ENCODE assay signal across 18 mouse cellular contexts in genomic region chrX:57337582-57337981, GRCm38 (mm10). TPM values are rescaled to one million over a fixed set of nuclear protein-coding genes. Genes with fewer than 3 reads are reported as not detected.
DNase-seq lines count a peak whose midpoint lies in the region; ATAC-seq and TF ChIP-seq lines count a peak whose summit lies in the region.
"Had no signal": no experiment of that assay in that cellular context is flagged by ENCODE, and none has a peak within 500 bp of the region (broad histone marks: within the 10 kb centered on the region; RNA-seq: fewer than 3 reads in every experiment).

No protein-coding gene starts in this region.

- H3K9ac ChIP-seq in midbrain, embryonic 11.5 days (ENCODE audit: low read length): no peak overlapping the region
- H3K9ac ChIP-seq: embryonic facial prominence, embryonic 12.5 days; liver, embryonic 14.5 days had no signal

- TF ChIP-seq CTCF in gastrocnemius, adult 2 months (IDR thresholded peaks at IDR 0.05): no peak
- TF ChIP-seq CTCF in small intestine, adult 2 months (IDR thresholded peaks at IDR 0.05; ENCODE audit: extremely low read depth, insufficient read length, insufficient replicate concordance, low read depth, low read length): no peak

- peaks cover 4% of the 10 kb centered on the region for H3K27me3 ChIP-seq in megakaryocyte, embryonic 14.5 days (replicated peaks)
- H3K27me3 ChIP-seq in small intestine, adult 2 months (ENCODE audit: control insufficient read depth, insufficient read depth, low read length): no peaks in the 10 kb centered on the region
- H3K27me3 ChIP-seq in midbrain, embryonic 11.5 days (ENCODE audit: control insufficient read depth, insufficient read depth, low read length): no peaks in the 10 kb centered on the region
- H3K27me3 ChIP-seq: embryonic facial prominence, embryonic 12.5 days had no signal

- H3K4me2 ChIP-seq in midbrain, embryonic 11.5 days: no peak overlapping the region
- H3K4me2 ChIP-seq: embryonic facial prominence, embryonic 12.5 days had no signal

- peak overlapping the region; percentile 68 for H3K4me3 ChIP-seq in gastrocnemius, adult 2 months
- peak overlapping the region; percentile 84 for H3K4me3 ChIP-seq in megakaryocyte, embryonic 14.5 days (replicated peaks)
- peak overlapping the region; percentile 90 for H3K4me3 ChIP-seq in brown adipose tissue, adult 24 weeks (ENCODE audit: insufficient read depth, low read depth, low read length)
- no peak overlapping the region for H3K4me3 ChIP-seq in small intestine, adult 2 months (ENCODE audit: low read depth, low read length)
- H3K4me3 ChIP-seq in midbrain, embryonic 11.5 days (ENCODE audit: low read depth, low read length): no peak overlapping the region
- H3K4me3 ChIP-seq: embryonic facial prominence, embryonic 12.5 days; left cerebral cortex, adult 2 months had no signal

- peaks cover 13% of the 10 kb centered on the region for H3K4me1 ChIP-seq in megakaryocyte, embryonic 14.5 days
- H3K4me1 ChIP-seq in brown adipose tissue, adult 24 weeks (ENCODE audit: control insufficient read depth, insufficient read depth, insufficient read length, low read length): no peaks in the 10 kb centered on the region; the same call in none of the 2 replicates
- H3K4me1 ChIP-seq in small intestine, adult 2 months (ENCODE audit: control insufficient read depth, insufficient read depth, insufficient read length, low read length): no peaks in the 10 kb centered on the region
- H3K4me1 ChIP-seq in midbrain, embryonic 11.5 days (ENCODE audit: control insufficient read depth, insufficient read depth, low read length): no peaks in the 10 kb centered on the region
- H3K4me1 ChIP-seq: embryonic facial prominence, embryonic 12.5 days had no signal

- TF ChIP-seq POLR2A in small intestine, adult 2 months (IDR thresholded peaks at IDR 0.05; ENCODE audit: low read depth, low read length): no peak

- peak overlapping the region; percentile 81 for H3K27ac ChIP-seq in gastrocnemius, adult 2 months
- peak overlapping the region; percentile 99 for H3K27ac ChIP-seq in brown adipose tissue, adult 24 weeks (replicated peaks; ENCODE audit: low read depth, low read length)
- H3K27ac ChIP-seq in small intestine, adult 2 months (ENCODE audit: insufficient read depth, low read depth, low read length): 0 out of 2 replicates have a peak overlapping the region, but pooled peaks have one; percentile 67
- H3K27ac ChIP-seq in midbrain, embryonic 11.5 days (ENCODE audit: low read depth, low read length): no peak overlapping the region
- H3K27ac ChIP-seq: embryonic facial prominence, embryonic 12.5 days; layer of hippocampus, adult 2 months; left cerebral cortex, adult 2 months; liver, embryonic 14.5 days; stomach, postnatal 0 days had no signal

- no peaks in the 10 kb centered on the region for H3K9me3 ChIP-seq in megakaryocyte, embryonic 14.5 days
- H3K9me3 ChIP-seq in midbrain, embryonic 11.5 days (ENCODE audit: control insufficient read depth, low read length): no peaks in the 10 kb centered on the region
- H3K9me3 ChIP-seq: embryonic facial prominence, embryonic 12.5 days had no signal

- DNase-seq in gastrocnemius, adult 2 months: no peak
- DNase-seq in gastrocnemius, postnatal 25 days: no peak
- DNase-seq in c-Kit-positive CD71-positive TER-119-positive erythroid progenitor cells, embryonic 14.5 days (ENCODE audit: low spot score): no peak
- DNase-seq in midbrain, embryonic 11.5 days (ENCODE audit: low spot score, missing footprints): no peak
- DNase-seq: cerebellum, adult 18-20 months; cerebellum, postnatal 36 days had no signal

- intact Hi-C loops in gastrocnemius, adult 2 months (cut with DNase I): loop anchor here (5.0 kb wide), 1 partner anchor 55 kb away; the partner anchor contains the start of gene Rbmx

- ATAC-seq in megakaryocyte, adult 5-6 weeks (ENCODE audit: poor library complexity, severe bottlenecking): no peak
- no peak for ATAC-seq in midbrain, embryonic 11.5 days (ENCODE audit: low FRiP score)
- ATAC-seq: forebrain, embryonic 16.5 days; hindbrain, embryonic 16.5 days; midbrain, embryonic 16.5 days had no signal

- H3K36me3 ChIP-seq in megakaryocyte, embryonic 14.5 days (replicated peaks; ENCODE audit: low read length): no peaks in the 10 kb centered on the region
- H3K36me3 ChIP-seq in small intestine, adult 2 months (ENCODE audit: control insufficient read depth, insufficient read depth, low read length): no peaks in the 10 kb centered on the region
- no peaks in the 10 kb centered on the region for H3K36me3 ChIP-seq in midbrain, embryonic 11.5 days (ENCODE audit: control insufficient read depth, insufficient read depth, low read length)
- H3K36me3 ChIP-seq: embryonic facial prominence, embryonic 12.5 days had no signal

RNA-seq across cellular contexts. Expression of gene Arhgef6, which starts 0.9 kb away (rescaled TPM):
- total RNA-seq in gastrocnemius, adult 2 months (2021): 10 to 100 TPM; 46.0 to 71.8 TPM
- total RNA-seq in gastrocnemius, postnatal 25 days (2021): 10 to 100 TPM; 66.2 to 87.9 TPM
- polyA plus RNA-seq in megakaryocyte, embryonic 14.5 days (2012; ENCODE audit: insufficient read depth, low replicate concordance): 0.62 TPM in 1 of 2 replicates, not detected in the other
- 160 and 163 TPM in 2 replicates for total RNA-seq in megakaryocyte, adult 5-6 weeks (2015)
- total RNA-seq in megakaryocyte, adult 5-6 weeks (2017): 113 and 130 TPM in 2 replicates
- 15.1 and 22.8 TPM in 2 replicates for polyA plus RNA-seq in brown adipose tissue, adult 24 weeks (2012; ENCODE audit: insufficient read depth, insufficient read length, missing spikeins)
- polyA plus RNA-seq in small intestine, adult 2 months (2012; rRNA removed): 1.7 and 2.4 TPM in 2 replicates
- polyA plus RNA-seq in midbrain, embryonic 11.5 days (2014; fragmentation: Nextera tagmentation; extraction: Ambion mirVana): 7.8 and 9.6 TPM in 2 replicates

RNA-seq across cellular contexts. Expression of gene Rbmx, which starts 55.3 kb away (rescaled TPM):
- total RNA-seq in gastrocnemius, adult 2 months (2021): 10 to 100 TPM; 13.1 to 16.6 TPM
- total RNA-seq in gastrocnemius, postnatal 25 days (2021): 10 to 100 TPM; 13.1 to 13.5 TPM
- 8.2 and 18.0 TPM in 2 replicates for polyA plus RNA-seq in megakaryocyte, embryonic 14.5 days (2012; ENCODE audit: insufficient read depth, low replicate concordance)
- total RNA-seq in megakaryocyte, adult 5-6 weeks (2015): 64.3 and 75.0 TPM in 2 replicates
- total RNA-seq in megakaryocyte, adult 5-6 weeks (2017): 46.8 and 61.4 TPM in 2 replicates
- 13.7 and 18.0 TPM in 2 replicates for polyA plus RNA-seq in brown adipose tissue, adult 24 weeks (2012; ENCODE audit: insufficient read depth, insufficient read length, missing spikeins)
- polyA plus RNA-seq in small intestine, adult 2 months (2012; rRNA removed): 1.7 and 3.4 TPM in 2 replicates
- polyA plus RNA-seq in midbrain, embryonic 11.5 days (2014; fragmentation: Nextera tagmentation; extraction: Ambion mirVana): 282 and 296 TPM in 2 replicates

Comparison
In these comparisons a context has a peak if more than half of its experiments do, and no peak if none do; other contexts are left out.
1. H3K4me3 ChIP-seq: peak in gastrocnemius, adult 2 months (single experiment), megakaryocyte, embryonic 14.5 days (single experiment) and brown adipose tissue, adult 24 weeks (single experiment); none in small intestine, adult 2 months (single experiment) and midbrain, embryonic 11.5 days (single experiment).
2. RNA of gene Rbmx, which starts 55.3 kb away (polyA plus RNA-seq): 282 to 296 TPM in midbrain, embryonic 11.5 days; 8.2 to 18.0 TPM in megakaryocyte, embryonic 14.5 days, 13.7 to 18.0 TPM in brown adipose tissue, adult 24 weeks and 1.7 to 3.4 TPM in small intestine, adult 2 months; every median in the first group is over 10 times any median in the second.